Mouse (Mus musculus): ENCODE data around the gene 5031439G07Rik.

DNA sequence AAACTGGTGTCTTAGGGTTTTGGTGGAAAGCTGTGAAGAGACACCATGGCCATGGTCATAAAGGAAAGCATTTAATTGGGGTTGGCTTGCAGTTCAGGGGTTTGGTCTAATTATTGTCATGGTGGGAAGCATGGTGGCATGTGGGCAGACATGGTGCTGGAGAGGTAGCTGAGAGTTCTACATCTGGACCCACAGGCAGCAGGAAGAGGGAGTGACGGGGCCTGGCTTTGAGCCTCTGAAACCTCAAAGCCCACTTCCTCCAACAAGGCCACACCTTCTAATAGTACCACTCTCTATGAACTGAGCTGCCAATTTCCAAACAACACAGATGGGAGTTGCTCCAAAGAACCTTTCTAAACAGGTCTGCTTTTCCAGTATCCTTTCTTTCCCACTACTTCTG is 91.7 kb downstream of the 5031439G07Rik start:
- TF ChIP-seq CTCF (IDR thresholded peaks at IDR 0.05; ENCODE audit: low read depth, low read length) (no peak), POLR2A (IDR thresholded peaks at IDR 0.05; ENCODE audit: insufficient read depth, low read length) (no peak), EP300 (IDR thresholded peaks at IDR 0.05; ENCODE audit: insufficient read depth, low read depth, low read length) (no peak)

Data from ES-Bruce4 (cell line).